Mouse (Mus musculus): Measurements from ENCODE around the gene Ms4a6c.
"Not testable (repeated sequence)": the region's sequence is repeated elsewhere in the genome, so short reads cannot be mapped to it uniquely, and the experiment has no call there.

- not testable (repeated sequence) for TF ChIP-seq CTCF (IDR thresholded peaks at IDR 0.05; ENCODE audit: borderline replicate concordance, insufficient read depth, low read depth, low read length); POLR2A (IDR thresholded peaks at IDR 0.05; ENCODE audit: borderline replicate concordance, insufficient read depth, low read length)
Measured at GRCm38 (mm10) chr19:11497300-11497699, 28.1 kb downstream of the Ms4a6c start.

Data from cerebellum, adult 2 months (tissue).